Mouse (Mus musculus): ENCODE measurements around the gene Ropn1.
"Not testable (repeated sequence)": the region's sequence is repeated elsewhere in the genome, so short reads cannot be mapped to it uniquely, and the experiment has no call there.

Ropn1 gene

GRCm38 (mm10) chr16:34690334-34691144 is 40.8 kb downstream of the Ropn1 start, which contains the start of gene Ccdc14:
Gene Ccdc14 (plus strand): TSS chr16:34690616.
- DNase-seq (ENCODE audit: low read depth): peak; percentile 62

GRCm38 (mm10) chr16:34691156-34691555 is 41.4 kb downstream of the Ropn1 start:
- DNase-seq (ENCODE audit: low read depth): no peak

GRCm38 (mm10) chr16:34694477-34694876 is 44.8 kb downstream of the Ropn1 start:
- no peak for DNase-seq (ENCODE audit: low read depth)

GRCm38 (mm10) chr16:34698721-34699120 is 49.0 kb downstream of the Ropn1 start:
- not testable (repeated sequence) for DNase-seq (ENCODE audit: low read depth)

- DNase-seq (ENCODE audit: low read depth): peak; percentile 70
Measured at GRCm38 (mm10) chr16:34700165-34700827, 50.6 kb downstream of the Ropn1 start.

DNA sequence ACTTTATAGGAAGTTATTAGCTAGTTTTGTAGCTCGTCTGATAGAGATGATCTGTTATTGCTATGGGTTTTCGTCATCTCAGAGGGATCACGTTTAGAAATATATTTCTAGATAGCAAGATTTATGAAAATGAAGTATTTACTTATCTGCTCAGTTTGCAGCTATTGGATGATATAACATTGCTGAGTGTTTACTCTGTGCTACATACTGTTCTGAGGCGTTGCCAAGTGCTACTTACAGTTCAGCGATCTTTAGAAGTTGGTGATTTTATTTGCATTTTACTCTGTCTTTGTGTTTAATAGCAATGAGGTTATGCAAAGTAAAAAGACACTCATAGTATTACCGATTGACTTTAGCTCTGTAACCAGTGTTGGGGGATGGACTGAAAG is 51.1 kb downstream of the Ropn1 start:
- DNase-seq (ENCODE audit: low read depth): no peak

- DNase-seq (ENCODE audit: low read depth): no peak
Measured at GRCm38 (mm10) chr16:34706019-34706418, 56.3 kb downstream of the Ropn1 start.

- no peak for DNase-seq (ENCODE audit: low read depth)
Measured at GRCm38 (mm10) chr16:34706487-34706946, 56.8 kb downstream of the Ropn1 start.

DNA sequence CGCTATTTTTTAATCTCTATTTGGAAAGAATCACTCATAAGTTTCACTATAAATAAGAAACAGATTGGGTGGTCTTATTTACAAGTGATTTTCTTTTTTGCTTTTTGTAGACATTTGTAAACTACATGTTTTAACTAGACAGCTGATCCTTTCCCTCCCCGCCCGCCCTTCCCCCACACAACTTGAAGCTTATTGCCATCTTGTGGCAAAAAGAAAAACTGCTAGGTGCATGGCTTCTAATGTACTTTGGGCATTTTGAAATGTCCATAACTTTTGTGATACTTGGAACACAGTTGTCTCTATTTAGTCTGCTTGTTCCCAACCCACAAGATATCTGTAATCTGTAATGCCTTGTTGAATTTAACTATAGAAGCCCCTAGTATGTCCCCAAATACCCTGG is 61.8 kb downstream of the Ropn1 start:
- DNase-seq (ENCODE audit: low read depth): no peak

- DNase-seq (ENCODE audit: low read depth): peak; percentile 11
Measured at GRCm38 (mm10) chr16:34725156-34725555, 75.4 kb downstream of the Ropn1 start.

All from fibroblast of lung, adult 2 months (primary cell).